ENCODE assay signal across 13 mouse cellular contexts in genomic region chr11:79279732-79280405, GRCm38 (mm10). TPM values are rescaled to one million over a fixed set of nuclear protein-coding genes. Genes with fewer than 3 reads are reported as not detected.
DNase-seq lines count a peak whose midpoint lies in the region; ATAC-seq and TF ChIP-seq lines count a peak whose summit lies in the region.
"Had no signal": no experiment of that assay in that cellular context is flagged by ENCODE, and none has a peak within 500 bp of the region (broad histone marks: within the 10 kb centered on the region; RNA-seq: fewer than 3 reads in every experiment).

No protein-coding gene starts in this region.

- H3K27ac ChIP-seq in forebrain, embryonic 14.5 days (ENCODE audit: low read depth, low read length), result no peak overlapping the region
- H3K27ac ChIP-seq in forebrain, embryonic 13.5 days, result no peak overlapping the region
- peak overlapping the region; percentile 87 for H3K27ac ChIP-seq in lung, embryonic 14.5 days (ENCODE audit: low read depth)
- peak overlapping the region; percentile 13 for H3K27ac ChIP-seq in heart, embryonic 12.5 days (ENCODE audit: poor library complexity, severe bottlenecking)
- H3K27ac ChIP-seq in limb, embryonic 15.5 days, result peak overlapping the region; percentile 82
- H3K27ac ChIP-seq: left cerebral cortex, adult 2 months; midbrain, embryonic 15.5 days had no signal

- no peaks in the 10 kb centered on the region for H3K27me3 ChIP-seq in forebrain, embryonic 14.5 days (replicated peaks; ENCODE audit: control insufficient read depth, insufficient read depth, low read length)
- H3K27me3 ChIP-seq in forebrain, embryonic 13.5 days, result no peaks in the 10 kb centered on the region
- no peaks in the 10 kb centered on the region for H3K27me3 ChIP-seq in lung, embryonic 14.5 days (ENCODE audit: insufficient read depth, low read length)
- H3K27me3 ChIP-seq in heart, embryonic 12.5 days (replicated peaks), result no peaks in the 10 kb centered on the region
- H3K27me3 ChIP-seq in limb, embryonic 15.5 days, result no peaks in the 10 kb centered on the region
- H3K27me3 ChIP-seq: midbrain, embryonic 15.5 days had no signal

- no peak overlapping the region for H3K9ac ChIP-seq in forebrain, embryonic 14.5 days (ENCODE audit: low read length)
- H3K9ac ChIP-seq in forebrain, embryonic 13.5 days, result no peak overlapping the region
- H3K9ac ChIP-seq in lung, embryonic 14.5 days, result peak overlapping the region; percentile 15; the same call in 1 of the 2 replicates
- H3K9ac ChIP-seq in heart, embryonic 12.5 days, result no peak overlapping the region
- no peak overlapping the region for H3K9ac ChIP-seq in limb, embryonic 15.5 days
- H3K9ac ChIP-seq: midbrain, embryonic 15.5 days had no signal

- no peaks in the 10 kb centered on the region for H3K36me3 ChIP-seq in forebrain, embryonic 14.5 days (ENCODE audit: control insufficient read depth, insufficient read depth, low read length)
- no peaks in the 10 kb centered on the region for H3K36me3 ChIP-seq in forebrain, embryonic 13.5 days (ENCODE audit: poor library complexity, severe bottlenecking)
- H3K36me3 ChIP-seq in lung, embryonic 14.5 days (ENCODE audit: insufficient read depth), result no peaks in the 10 kb centered on the region
- H3K36me3 ChIP-seq in heart, embryonic 12.5 days, result no peaks in the 10 kb centered on the region
- no peaks in the 10 kb centered on the region for H3K36me3 ChIP-seq in limb, embryonic 15.5 days
- H3K36me3 ChIP-seq: midbrain, embryonic 15.5 days had no signal

- WGBS in forebrain, embryonic 14.5 days, result 53% methylated on average over 2 of the region's 2 CpGs
- 52% methylated on average over 2 of the region's 2 CpGs for WGBS in forebrain, embryonic 13.5 days
- 24% methylated on average over 2 of the region's 2 CpGs for WGBS in lung, embryonic 14.5 days
- 41% methylated on average over 2 of the region's 2 CpGs for WGBS in heart, embryonic 12.5 days
- 21% methylated on average over 2 of the region's 2 CpGs for WGBS in limb, embryonic 15.5 days

- H3K4me3 ChIP-seq in forebrain, embryonic 14.5 days (ENCODE audit: low read depth, low read length), result no peak overlapping the region
- no peak overlapping the region for H3K4me3 ChIP-seq in forebrain, embryonic 13.5 days
- no peak overlapping the region for H3K4me3 ChIP-seq in lung, embryonic 14.5 days (ENCODE audit: low read depth, low read length)
- H3K4me3 ChIP-seq in heart, embryonic 12.5 days, result no peak overlapping the region
- H3K4me3 ChIP-seq in limb, embryonic 15.5 days, result no peak overlapping the region
- H3K4me3 ChIP-seq: left cerebral cortex, adult 2 months; midbrain, embryonic 15.5 days had no signal

- no peak overlapping the region for H3K4me2 ChIP-seq in forebrain, embryonic 14.5 days (ENCODE audit: low read length)
- H3K4me2 ChIP-seq in forebrain, embryonic 13.5 days, result no peak overlapping the region
- no peak overlapping the region for H3K4me2 ChIP-seq in lung, embryonic 14.5 days
- no peak overlapping the region for H3K4me2 ChIP-seq in heart, embryonic 12.5 days
- H3K4me2 ChIP-seq in limb, embryonic 15.5 days, result no peak overlapping the region
- H3K4me2 ChIP-seq: midbrain, embryonic 15.5 days had no signal

- no peaks in the 10 kb centered on the region for H3K9me3 ChIP-seq in forebrain, embryonic 14.5 days (replicated peaks; ENCODE audit: control insufficient read depth, low read length)
- 0 out of 2 replicates have a peak, but pooled peaks cover 4% of the 10 kb centered on the region for H3K9me3 ChIP-seq in forebrain, embryonic 13.5 days (replicated peaks)
- no peaks in the 10 kb centered on the region for H3K9me3 ChIP-seq in lung, embryonic 14.5 days (ENCODE audit: low read depth, low read length)
- H3K9me3 ChIP-seq in heart, embryonic 12.5 days (replicated peaks), result peaks cover 9% of the 10 kb centered on the region
- 0 out of 2 replicates have a peak, but pooled peaks cover 5% of the 10 kb centered on the region for H3K9me3 ChIP-seq in limb, embryonic 15.5 days
- H3K9me3 ChIP-seq: midbrain, embryonic 15.5 days had no signal

- ATAC-seq in forebrain, embryonic 14.5 days, result no peak
- ATAC-seq in forebrain, embryonic 13.5 days, result no peak
- ATAC-seq in lung, embryonic 14.5 days (ENCODE audit: insufficient read depth), result peak; percentile 75
- ATAC-seq in heart, embryonic 12.5 days (ENCODE audit: insufficient number of reproducible peaks, low FRiP score), result no peak
- no peak for ATAC-seq in limb, embryonic 15.5 days (ENCODE audit: insufficient number of reproducible peaks, low FRiP score, low TSS enrichment, low read depth)
- ATAC-seq: midbrain, embryonic 15.5 days had no signal

- no peak for TF ChIP-seq CTCF in lung, embryonic 14.5 days (IDR thresholded peaks at IDR 0.05; ENCODE audit: low read depth)

- DNase-seq in forebrain, embryonic 14.5 days (ENCODE audit: low spot score), result peak; percentile 57
- DNase-seq in lung, embryonic 14.5 days, result peak; percentile 92
- no peak for DNase-seq in lung, postnatal 14 days
- no peak for DNase-seq in adrenal gland, adult 2 months
- no peak for DNase-seq in yolk sac, embryonic 10.5 days (ENCODE audit: low spot score)
- DNase-seq: gastrocnemius, postnatal 25 days; right cerebral cortex, postnatal 14 days had no signal

- H3K4me1 ChIP-seq in forebrain, embryonic 14.5 days (ENCODE audit: control insufficient read depth, insufficient read depth, low read length), result peaks cover 4% of the 10 kb centered on the region; the same call in 1 of the 2 replicates
- peaks cover 4% of the 10 kb centered on the region; the same call in 1 of the 2 replicates for H3K4me1 ChIP-seq in forebrain, embryonic 13.5 days
- H3K4me1 ChIP-seq in lung, embryonic 14.5 days (ENCODE audit: insufficient read depth), result peaks cover 10% of the 10 kb centered on the region; the same call in 1 of the 2 replicates
- peaks cover 13% of the 10 kb centered on the region for H3K4me1 ChIP-seq in heart, embryonic 12.5 days (replicated peaks)
- H3K4me1 ChIP-seq in limb, embryonic 15.5 days, result peaks cover 21% of the 10 kb centered on the region
- H3K4me1 ChIP-seq: midbrain, embryonic 15.5 days had no signal

RNA-seq across cellular contexts. Expression of gene Gm9964, which starts 16.8 kb away (rescaled TPM):
- polyA plus RNA-seq in forebrain, embryonic 14.5 days (2014; fragmentation: Nextera tagmentation; extraction: Ambion mirVana), result not detected in 2 replicates
- polyA plus RNA-seq in forebrain, embryonic 13.5 days (2015; fragmentation: Nextera tagmentation; extraction: Ambion mirVana), result not detected in 2 replicates
- not detected in 2 replicates for polyA plus RNA-seq in lung, embryonic 14.5 days (2014; fragmentation: Nextera tagmentation; extraction: Ambion mirVana)
- not detected in 2 replicates for polyA plus RNA-seq in heart, embryonic 12.5 days (2016; fragmentation: Nextera tagmentation; extraction: Ambion mirVana)
- polyA plus RNA-seq in limb, embryonic 15.5 days (2015; fragmentation: Nextera tagmentation; extraction: Ambion mirVana), result not detected in 2 replicates
- total RNA-seq in adrenal gland, adult 2 months (2021), result not detected
- polyA plus RNA-seq in adrenal gland, adult 2 months (2012; rRNA removed), result not detected in 2 replicates
- total RNA-seq: gastrocnemius, postnatal 25 days had no signal
- polyA plus RNA-seq: C2C12; midbrain, embryonic 15.5 days had no signal

RNA-seq across cellular contexts. Expression of gene Wsb1, which starts 25.4 kb away (rescaled TPM):
- polyA plus RNA-seq in forebrain, embryonic 14.5 days (2014; fragmentation: Nextera tagmentation; extraction: Ambion mirVana), result 498 and 501 TPM in 2 replicates
- 367 and 422 TPM in 2 replicates for polyA plus RNA-seq in forebrain, embryonic 13.5 days (2015; fragmentation: Nextera tagmentation; extraction: Ambion mirVana)
- 266 and 274 TPM in 2 replicates for polyA plus RNA-seq in lung, embryonic 14.5 days (2014; fragmentation: Nextera tagmentation; extraction: Ambion mirVana)
- polyA plus RNA-seq in heart, embryonic 12.5 days (2016; fragmentation: Nextera tagmentation; extraction: Ambion mirVana), result 222 and 233 TPM in 2 replicates
- polyA plus RNA-seq in limb, embryonic 15.5 days (2015; fragmentation: Nextera tagmentation; extraction: Ambion mirVana), result 248 and 274 TPM in 2 replicates
- total RNA-seq in adrenal gland, adult 2 months (2021), result 10 to 100 TPM; 29.4 to 37.0 TPM
- 59.1 and 61.2 TPM in 2 replicates for polyA plus RNA-seq in adrenal gland, adult 2 months (2012; rRNA removed)

RNA-seq across cellular contexts. Expression of gene Nf1, which starts 59.6 kb away (rescaled TPM):
- 9.8 and 9.9 TPM in 2 replicates for polyA plus RNA-seq in forebrain, embryonic 14.5 days (2014; fragmentation: Nextera tagmentation; extraction: Ambion mirVana)
- 7.1 and 8.5 TPM in 2 replicates for polyA plus RNA-seq in forebrain, embryonic 13.5 days (2015; fragmentation: Nextera tagmentation; extraction: Ambion mirVana)
- 10.2 and 12.6 TPM in 2 replicates for polyA plus RNA-seq in lung, embryonic 14.5 days (2014; fragmentation: Nextera tagmentation; extraction: Ambion mirVana)
- 5.6 and 6.6 TPM in 2 replicates for polyA plus RNA-seq in heart, embryonic 12.5 days (2016; fragmentation: Nextera tagmentation; extraction: Ambion mirVana)
- polyA plus RNA-seq in limb, embryonic 15.5 days (2015; fragmentation: Nextera tagmentation; extraction: Ambion mirVana), result 4.2 and 5.2 TPM in 2 replicates
- total RNA-seq in adrenal gland, adult 2 months (2021), result 10 to 100 TPM; 49.2 to 62.9 TPM
- polyA plus RNA-seq in adrenal gland, adult 2 months (2012; rRNA removed), result 9.7 and 12.9 TPM in 2 replicates

Comparison
In these comparisons a context has a peak if more than half of its experiments do, and no peak if none do; other contexts are left out.
1. DNase-seq: peak in forebrain, embryonic 14.5 days (single experiment) and lung, embryonic 14.5 days (single experiment); none in lung, postnatal 14 days (single experiment), adrenal gland, adult 2 months (single experiment) and yolk sac, embryonic 10.5 days (single experiment).
2. H3K27ac ChIP-seq: peak in lung, embryonic 14.5 days (single experiment), heart, embryonic 12.5 days (single experiment) and limb, embryonic 15.5 days (single experiment); none in forebrain, embryonic 14.5 days (single experiment) and forebrain, embryonic 13.5 days (single experiment).